Mouse (Mus musculus): Measurements from ENCODE around the gene Plcz1.

GRCm38 (mm10) chr6:140041357-140041756, at the start of gene Plcz1:
- TF ChIP-seq CTCF (IDR thresholded peaks at IDR 0.05; ENCODE audit: low read depth, low read length) = no peak
- no peak for TF ChIP-seq POLR2A (IDR thresholded peaks at IDR 0.05; ENCODE audit: borderline replicate concordance, low read depth, low read length)
